Mouse (Mus musculus) heart, adult 2 months (tissue): ENCODE measurements around the gene Acnat1.

ENCODE experiments used
- CTCF ChIP-seq: fragments of 200-600 bp; IDR thresholded peaks from 2 replicates; pipeline ENCODE4 v1.8.1; 2022; ENCODE audit warnings: antibody characterized with exemption, mild to moderate bottlenecking, moderate library complexity
- EP300 ChIP-seq: fragments of 200-500 bp; IDR thresholded peaks from 2 replicates; pipeline ENCODE4 v1.6.1; 2011; ENCODE audit warnings: low read depth, low read length, control low read depth; ENCODE audit not compliant: insufficient read depth
- POLR2A ChIP-seq: fragments of 200-500 bp; IDR thresholded peaks from 2 replicates; pipeline ENCODE4 v1.6.1; 2011; ENCODE audit warnings: mild to moderate bottlenecking, low read depth, low read length, control low read depth; ENCODE audit not compliant: insufficient read depth

GRCm38 (mm10) chr4:49469435-49470151 lies 4.1 kb downstream of the Acnat1 start:
- TF ChIP-seq CTCF: no peak
- no peak for TF ChIP-seq POLR2A
- no peak for TF ChIP-seq EP300
